Mouse (Mus musculus) midbrain, embryonic 14.5 days (tissue): Measurements from ENCODE around the gene Def8. TPM values are rescaled to one million over a fixed set of nuclear protein-coding genes. Genes with fewer than 3 reads are reported as not detected.

ENCODE experiments used
- ATAC-seq: fragments of 200-750 bp; cut with Nextera tagmentation; 2 replicates; pipeline ENCODE4 v1.8.0; 2017; ENCODE audit warnings: moderate number of reproducible peaks, moderate library complexity; ENCODE audit not compliant: low FRiP score, low TSS enrichment
- DNase-seq: peaks from one replicate; pipeline ENCODE4 v3.0.0-alpha.2; 2015
- H3K27ac ChIP-seq: fragments of 300-500 bp; sonication (generic); replicated peaks from 2 replicates; pipeline ENCODE4 v1.5.1; 2014; ENCODE audit warnings: mild to moderate bottlenecking, low read depth, low read length, moderate library complexity
- H3K27me3 ChIP-seq: fragments of 300-500 bp; sonication (generic); 2 replicates; pipeline ENCODE4 v1.6.1; 2014; ENCODE audit warnings: low read length, control low read depth, mixed read lengths; ENCODE audit not compliant: control insufficient read depth, insufficient read depth
- H3K36me3 ChIP-seq: fragments of 300-500 bp; sonication (generic); 2 replicates; pipeline ENCODE4 v1.6.1; 2014; ENCODE audit warnings: low read length, control low read depth; ENCODE audit not compliant: control insufficient read depth, insufficient read depth
- H3K4me1 ChIP-seq: fragments of 300-500 bp; sonication (generic); 2 replicates; pipeline ENCODE4 v1.6.1; 2014; ENCODE audit warnings: mild to moderate bottlenecking, antibody characterized with exemption, low read length, control low read depth; ENCODE audit not compliant: control insufficient read depth, insufficient read depth
- H3K4me2 ChIP-seq: fragments of 300-500 bp; sonication (generic); 2 replicates; pipeline ENCODE4 v1.6.1; 2014; ENCODE audit warnings: mild to moderate bottlenecking, low read length, moderate library complexity
- H3K4me3 ChIP-seq: fragments of 300-500 bp; sonication (generic); replicated peaks from 2 replicates; pipeline ENCODE4 v1.5.1; 2014; ENCODE audit warnings: low read depth, low read length
- H3K9ac ChIP-seq: fragments of 300-500 bp; sonication (generic); replicated peaks from 2 replicates; pipeline ENCODE4 v1.6.1; 2014; ENCODE audit warnings: mild to moderate bottlenecking, low read length, moderate library complexity
- H3K9me3 ChIP-seq: fragments of 300-500 bp; sonication (generic); 2 replicates; pipeline ENCODE4 v1.6.1; 2016; ENCODE audit warnings: low read length, control low read depth, mixed read lengths; ENCODE audit not compliant: control insufficient read depth
- WGBS: fragments of 180-500 bp; shearing (Covaris S2); extraction: QIAGEN DNeasy Blood & Tissue Kit; methylation state at CpG from one replicate; pipeline ENCODE4 v1.1.7; 2014; 5-methylcytosine and 5-hydroxymethylcytosine counted together
- polyA plus RNA-seq: library from polyadenylated mRNA; unstranded; fragments of >200 nt; fragmentation: Nextera tagmentation; extraction: Ambion mirVana; gene quantifications from 2 replicates; pipeline ENCODE4 v1.2.1, GENCODE M21; 2014

Def8 gene
- 42.0 and 48.2 TPM in 2 replicates for polyA plus RNA-seq

DNA sequence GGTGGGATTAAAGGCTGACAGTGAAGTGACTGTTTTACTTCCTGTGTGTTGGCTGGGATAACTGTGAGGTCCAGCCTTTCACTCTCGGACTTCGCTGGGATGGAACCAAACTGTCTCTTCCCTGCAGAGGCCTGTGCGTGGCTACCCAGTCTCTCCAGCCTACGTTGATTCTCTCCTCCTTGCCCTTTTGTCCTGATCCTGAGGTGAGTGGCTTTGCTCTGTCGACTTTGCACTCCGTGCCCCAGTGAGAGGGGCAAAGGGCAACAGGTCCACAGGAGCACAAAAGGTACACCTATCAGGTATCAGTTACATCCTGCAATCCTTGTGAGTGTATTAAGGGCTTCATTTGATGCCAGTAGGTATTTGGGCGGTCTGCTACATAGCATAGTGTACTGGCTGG, at the start of gene Def8:
TSS of gene Def8 (plus strand) at position 87 of the 400 bp plus-strand sequence.
- no peak for DNase-seq
- 80% methylated on average over 7 of the region's 7 CpGs for WGBS

DNA sequence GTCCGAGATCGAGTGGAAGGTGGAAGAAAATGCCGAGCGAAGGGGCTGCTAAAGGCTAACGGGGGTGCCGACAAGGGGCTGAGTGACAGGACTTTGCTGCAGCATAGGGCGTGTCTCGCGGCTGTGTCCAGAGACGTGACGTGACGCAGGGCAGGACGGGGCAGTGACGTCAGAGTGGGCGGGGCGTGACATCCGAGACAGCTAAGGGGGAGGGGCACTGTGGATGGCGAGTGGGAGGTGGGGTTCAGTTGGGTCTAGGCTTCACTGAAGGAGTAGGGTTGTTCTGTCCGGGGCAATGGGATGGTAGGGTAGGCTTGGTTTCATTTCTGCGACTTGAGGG, 49.1 kb upstream of the Def8 start:
- WGBS: under 1% methylated on average over 20 of the region's 20 CpGs
- peak; percentile 84 for ATAC-seq

More for the DNA sequence above, at the start of gene Def8:
- H3K27me3 ChIP-seq: no peaks in the 10 kb centered on the region
- 0 out of 2 replicates have a peak within 1 kb of the TSS, but pooled peaks have one; percentile 4 for H3K27ac ChIP-seq
- ATAC-seq: no peak
- H3K4me2 ChIP-seq: peak within 1 kb of the TSS; percentile 36
- H3K9me3 ChIP-seq: peaks cover 21% of the 10 kb centered on the region
- H3K4me1 ChIP-seq: no peaks in the 10 kb centered on the region
- no peak within 1 kb of the TSS for H3K9ac ChIP-seq
- H3K36me3 ChIP-seq: peaks cover 52% of the 10 kb centered on the region
- no peak within 1 kb of the TSS for H3K4me3 ChIP-seq

DNA sequence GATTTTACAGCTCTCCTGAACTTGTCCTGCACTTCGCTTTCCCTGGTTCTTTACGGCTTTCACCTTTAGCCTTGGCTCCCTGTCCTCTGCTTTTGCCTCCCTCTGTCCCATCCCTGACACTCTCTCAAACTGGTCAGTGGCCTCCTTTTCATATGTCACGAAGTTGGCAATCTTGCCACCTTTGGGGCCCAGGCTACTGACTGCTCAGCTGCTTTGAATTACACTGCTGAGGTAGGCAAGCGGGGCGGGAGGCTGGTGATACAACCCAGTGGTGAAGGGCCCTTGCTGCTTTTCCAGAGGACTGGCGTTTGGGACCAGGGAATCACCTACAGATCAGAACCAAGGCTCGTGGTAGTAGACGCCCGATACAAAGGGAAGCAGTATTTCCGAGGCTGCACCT, 47.6 kb upstream of the Def8 start:
- H3K9me3 ChIP-seq: no peaks in the 10 kb centered on the region
- H3K4me1 ChIP-seq: peaks cover 9% of the 10 kb centered on the region; the same call in 1 of the 2 replicates
- H3K36me3 ChIP-seq: peaks cover 18% of the 10 kb centered on the region; the same call in 1 of the 2 replicates
- DNase-seq (no peak), ATAC-seq (no peak)
- no peak overlapping the region for H3K9ac ChIP-seq
- no peak overlapping the region for H3K4me3 ChIP-seq
- H3K4me2 ChIP-seq: no peak overlapping the region
- H3K27ac ChIP-seq: no peak overlapping the region
- no peaks in the 10 kb centered on the region for H3K27me3 ChIP-seq
- WGBS: 84% methylated on average over 10 of the region's 10 CpGs

More for the DNA sequence above, 49.1 kb upstream of the Def8 start:
- DNase-seq: peak; percentile 95
- Histone ChIP-seq H3K4me2 (peak overlapping the region; percentile 84), H3K36me3 (peaks cover 24% of the 10 kb centered on the region), H3K4me3 (peak overlapping the region; percentile 85), H3K27ac (peak overlapping the region; percentile 95), H3K9me3 (no peaks in the 10 kb centered on the region), H3K4me1 (peaks cover 9% of the 10 kb centered on the region; the same call in 1 of the 2 replicates), H3K27me3 (no peaks in the 10 kb centered on the region), H3K9ac (peak overlapping the region; percentile 75)

- Histone ChIP-seq H3K9me3 (no peaks in the 10 kb centered on the region), H3K4me3 (no peak overlapping the region), H3K27me3 (no peaks in the 10 kb centered on the region), H3K36me3 (peaks cover 19% of the 10 kb centered on the region; the same call in 1 of the 2 replicates), H3K9ac (no peak overlapping the region), H3K4me2 (no peak overlapping the region), H3K4me1 (peaks cover 9% of the 10 kb centered on the region; the same call in 1 of the 2 replicates), H3K27ac (no peak overlapping the region)
- no peak for DNase-seq
- ATAC-seq: no peak
- 56% methylated on average over 8 of the region's 8 CpGs for WGBS
Observed at GRCm38 (mm10) chr8:123376106-123376505, 47.2 kb upstream of the Def8 start.

- Histone ChIP-seq H3K4me3 (no peak overlapping the region), H3K36me3 (peaks cover 69% of the 10 kb centered on the region)
Observed at GRCm38 (mm10) chr8:123381711-123382110, 41.6 kb upstream of the Def8 start.

GRCm38 (mm10) chr8:123382516-123382915, 40.8 kb upstream of the Def8 start:
- H3K9me3 ChIP-seq: no peaks in the 10 kb centered on the region
- no peak overlapping the region for H3K27ac ChIP-seq
- WGBS: 93% methylated on average over 8 of the region's 8 CpGs
- ATAC-seq (no peak), DNase-seq (no peak)
- H3K36me3 ChIP-seq: peaks cover 73% of the 10 kb centered on the region
- H3K4me3 ChIP-seq: no peak overlapping the region
- no peak overlapping the region for H3K4me2 ChIP-seq
- no peaks in the 10 kb centered on the region for H3K27me3 ChIP-seq
- H3K4me1 ChIP-seq: no peaks in the 10 kb centered on the region
- no peak overlapping the region for H3K9ac ChIP-seq

More at GRCm38 (mm10) chr8:123381711-123382110, 41.6 kb upstream of the Def8 start:
- Histone ChIP-seq H3K4me2 (no peak overlapping the region), H3K9me3 (no peaks in the 10 kb centered on the region), H3K27ac (no peak overlapping the region), H3K4me1 (no peaks in the 10 kb centered on the region), H3K27me3 (no peaks in the 10 kb centered on the region), H3K9ac (no peak overlapping the region)
- ATAC-seq (no peak), DNase-seq (no peak)
- 95% methylated on average over 4 of the region's 4 CpGs for WGBS

GRCm38 (mm10) chr8:123384883-123385540, 38.3 kb upstream of the Def8 start:
- 71% methylated on average over 9 of the region's 9 CpGs for WGBS
- H3K9ac ChIP-seq: no peak overlapping the region
- no peak overlapping the region for H3K4me2 ChIP-seq
- no peaks in the 10 kb centered on the region for H3K4me1 ChIP-seq
- no peaks in the 10 kb centered on the region for H3K27me3 ChIP-seq
- no peaks in the 10 kb centered on the region for H3K9me3 ChIP-seq
- DNase-seq: peak; percentile 63
- H3K36me3 ChIP-seq: peaks cover 95% of the 10 kb centered on the region
- no peak overlapping the region for H3K4me3 ChIP-seq
- no peak overlapping the region for H3K27ac ChIP-seq
- no peak for ATAC-seq

DNA sequence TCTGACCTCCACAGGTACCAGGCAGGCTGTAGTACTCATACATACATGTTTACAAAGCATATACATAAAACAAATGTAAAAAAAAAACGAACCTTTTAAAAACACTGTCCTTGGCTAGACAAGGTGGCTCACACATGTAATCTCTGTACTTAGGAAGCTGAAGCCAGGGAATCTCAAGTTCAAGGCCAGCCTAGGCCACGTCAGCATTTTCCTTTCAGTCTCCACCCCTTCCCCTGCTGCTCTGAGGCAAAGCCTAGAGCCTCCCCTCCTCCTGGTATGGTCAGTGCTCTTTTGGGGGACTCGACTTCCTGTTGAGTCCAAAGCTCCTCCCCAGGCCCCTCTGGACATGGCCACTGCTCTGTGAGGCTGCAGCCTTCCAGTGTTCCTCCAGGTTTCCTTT, 36.3 kb upstream of the Def8 start:
- Histone ChIP-seq H3K27me3 (no peaks in the 10 kb centered on the region), H3K27ac (no peak overlapping the region), H3K9me3 (no peaks in the 10 kb centered on the region), H3K4me1 (no peaks in the 10 kb centered on the region), H3K9ac (no peak overlapping the region), H3K4me3 (no peak overlapping the region), H3K4me2 (no peak overlapping the region), H3K36me3 (peaks cover 100% of the 10 kb centered on the region)
- ATAC-seq: no peak
- 87% methylated on average over 3 of the region's 3 CpGs for WGBS
- DNase-seq: no peak

DNA sequence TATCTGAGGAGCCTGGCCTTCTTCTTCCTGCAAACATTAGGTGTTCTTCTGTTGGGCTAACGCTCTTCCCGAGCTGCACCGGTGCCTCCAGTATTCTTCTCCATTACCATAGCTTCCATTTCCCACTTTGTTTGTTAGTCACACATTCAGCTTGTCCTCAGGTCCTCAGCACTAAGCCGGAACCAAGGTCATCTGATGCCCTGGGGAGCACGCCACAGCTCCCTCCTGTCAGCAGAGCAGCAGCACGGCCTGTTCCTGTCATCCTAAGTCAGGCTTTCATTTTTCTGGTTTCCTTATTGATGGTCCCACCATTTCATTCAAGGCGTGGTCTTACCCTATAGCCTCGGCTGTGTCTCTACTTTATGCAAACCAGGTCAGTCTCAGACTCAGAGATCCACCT, 35.5 kb upstream of the Def8 start:
- H3K4me1 ChIP-seq: no peaks in the 10 kb centered on the region
- DNase-seq (no peak), ATAC-seq (no peak)
- no peak overlapping the region for H3K9ac ChIP-seq
- H3K36me3 ChIP-seq: peaks cover 100% of the 10 kb centered on the region
- WGBS: 93% methylated on average over 8 of the region's 8 CpGs
- no peaks in the 10 kb centered on the region for H3K27me3 ChIP-seq
- H3K4me2 ChIP-seq: no peak overlapping the region
- no peaks in the 10 kb centered on the region for H3K9me3 ChIP-seq
- no peak overlapping the region for H3K4me3 ChIP-seq
- H3K27ac ChIP-seq: no peak overlapping the region
